Mouse (Mus musculus): ENCODE measurements around the gene Paqr6. TPM values are rescaled to one million over a fixed set of nuclear protein-coding genes. Genes with fewer than 3 reads are reported as not detected.

Paqr6 gene
- polyA plus RNA-seq, 1 experiment from 2014 or later, result 1.6 TPM

Other genes with a start within 250 kb of the Paqr6 start
- gene Mef2d, start 222.2 kb upstream of the Paqr6 start, polyA plus RNA-seq (2016; fragmentation: Nextera tagmentation; extraction: Ambion mirVana), result 17.7 and 20.3 TPM in 2 replicates
- gene Rhbg, start 109.9 kb upstream of the Paqr6 start, polyA plus RNA-seq (2016; fragmentation: Nextera tagmentation; extraction: Ambion mirVana), result 0.28 TPM in 1 of 2 replicates, not detected in the other
- gene Gm38392, start 77.4 kb upstream of the Paqr6 start, polyA plus RNA-seq (2016; fragmentation: Nextera tagmentation; extraction: Ambion mirVana), result 0.31 TPM in 1 of 2 replicates, not detected in the other
- gene Tsacc, start 67.6 kb upstream of the Paqr6 start, polyA plus RNA-seq (2016; fragmentation: Nextera tagmentation; extraction: Ambion mirVana), result 11.4 and 11.7 TPM in 2 replicates
- gene Cct3, start 67.5 kb upstream of the Paqr6 start, polyA plus RNA-seq (2016; fragmentation: Nextera tagmentation; extraction: Ambion mirVana), result 627 and 646 TPM in 2 replicates
- 86.7 and 87.5 TPM in 2 replicates for gene Glmp, start 39.6 kb upstream of the Paqr6 start, polyA plus RNA-seq (2016; fragmentation: Nextera tagmentation; extraction: Ambion mirVana)
- gene Tmem79, start 28.4 kb upstream of the Paqr6 start, polyA plus RNA-seq (2016; fragmentation: Nextera tagmentation; extraction: Ambion mirVana), result 1.9 and 3.3 TPM in 2 replicates
- 80.0 and 81.2 TPM in 2 replicates for gene Smg5, start 28.3 kb upstream of the Paqr6 start, polyA plus RNA-seq (2016; fragmentation: Nextera tagmentation; extraction: Ambion mirVana)
- 0.18 TPM in 1 of 2 replicates, not detected in the other for gene Bglap3, start 8.2 kb downstream of the Paqr6 start, polyA plus RNA-seq (2016; fragmentation: Nextera tagmentation; extraction: Ambion mirVana)
- gene Bglap2, start 14.1 kb downstream of the Paqr6 start, polyA plus RNA-seq (2016; fragmentation: Nextera tagmentation; extraction: Ambion mirVana), result not detected in 2 replicates
- not detected in 2 replicates for gene Bglap, start 19.9 kb downstream of the Paqr6 start, polyA plus RNA-seq (2016; fragmentation: Nextera tagmentation; extraction: Ambion mirVana)
- 119 and 120 TPM in 2 replicates for gene Pmf1, start 45.7 kb downstream of the Paqr6 start, polyA plus RNA-seq (2016; fragmentation: Nextera tagmentation; extraction: Ambion mirVana)
- gene Slc25a44, start 60.6 kb downstream of the Paqr6 start, polyA plus RNA-seq (2016; fragmentation: Nextera tagmentation; extraction: Ambion mirVana), result 22.7 and 24.9 TPM in 2 replicates
- gene Sema4a, start 96.6 kb downstream of the Paqr6 start, polyA plus RNA-seq (2016; fragmentation: Nextera tagmentation; extraction: Ambion mirVana), result 15.3 and 16.0 TPM in 2 replicates
- gene Lmna, start 145.4 kb downstream of the Paqr6 start, polyA plus RNA-seq (2016; fragmentation: Nextera tagmentation; extraction: Ambion mirVana), result 23.2 and 25.8 TPM in 2 replicates
- 51.0 and 53.2 TPM in 2 replicates for gene Mex3a, start 167.8 kb downstream of the Paqr6 start, polyA plus RNA-seq (2016; fragmentation: Nextera tagmentation; extraction: Ambion mirVana)
- 0.82 and 1.2 TPM in 2 replicates for gene Rab25, start 183.7 kb downstream of the Paqr6 start, polyA plus RNA-seq (2016; fragmentation: Nextera tagmentation; extraction: Ambion mirVana)
- 137 and 138 TPM in 2 replicates for gene Lamtor2, start 188.5 kb downstream of the Paqr6 start, polyA plus RNA-seq (2016; fragmentation: Nextera tagmentation; extraction: Ambion mirVana)
- 64.1 and 64.4 TPM in 2 replicates for gene Ubqln4, start 189.2 kb downstream of the Paqr6 start, polyA plus RNA-seq (2016; fragmentation: Nextera tagmentation; extraction: Ambion mirVana)
- 118 and 135 TPM in 2 replicates for gene Ssr2, start 211.3 kb downstream of the Paqr6 start, polyA plus RNA-seq (2016; fragmentation: Nextera tagmentation; extraction: Ambion mirVana)
- 146 and 147 TPM in 2 replicates for gene Arhgef2, start 241.4 kb downstream of the Paqr6 start, polyA plus RNA-seq (2016; fragmentation: Nextera tagmentation; extraction: Ambion mirVana)

Measured in forebrain, embryonic 12.5 days (tissue).